Mouse (Mus musculus) midbrain, embryonic 14.5 days (tissue): ENCODE measurements at regions not wholly inside any gene's neighbourhood (a gene's known extent, or its start where the extent isn't known, plus 50 kb on each side); places are given as distances from the start of the nearest gene placed in this dataset.

Source experiments
- ATAC-seq: fragments of 200-750 bp; cut with Nextera tagmentation; 2 replicates; pipeline ENCODE4 v1.8.0; 2017; ENCODE audit warnings: moderate number of reproducible peaks, moderate library complexity; ENCODE audit not compliant: low FRiP score, low TSS enrichment
- DNase-seq: peaks from one replicate; pipeline ENCODE4 v3.0.0-alpha.2; 2015
- H3K27ac ChIP-seq: fragments of 300-500 bp; sonication (generic); replicated peaks from 2 replicates; pipeline ENCODE4 v1.5.1; 2014; ENCODE audit warnings: mild to moderate bottlenecking, low read depth, low read length, moderate library complexity
- H3K27me3 ChIP-seq: fragments of 300-500 bp; sonication (generic); 2 replicates; pipeline ENCODE4 v1.6.1; 2014; ENCODE audit warnings: low read length, control low read depth, mixed read lengths; ENCODE audit not compliant: control insufficient read depth, insufficient read depth
- H3K36me3 ChIP-seq: fragments of 300-500 bp; sonication (generic); 2 replicates; pipeline ENCODE4 v1.6.1; 2014; ENCODE audit warnings: low read length, control low read depth; ENCODE audit not compliant: control insufficient read depth, insufficient read depth
- H3K4me1 ChIP-seq: fragments of 300-500 bp; sonication (generic); 2 replicates; pipeline ENCODE4 v1.6.1; 2014; ENCODE audit warnings: mild to moderate bottlenecking, antibody characterized with exemption, low read length, control low read depth; ENCODE audit not compliant: control insufficient read depth, insufficient read depth
- H3K4me2 ChIP-seq: fragments of 300-500 bp; sonication (generic); 2 replicates; pipeline ENCODE4 v1.6.1; 2014; ENCODE audit warnings: mild to moderate bottlenecking, low read length, moderate library complexity
- H3K4me3 ChIP-seq: fragments of 300-500 bp; sonication (generic); replicated peaks from 2 replicates; pipeline ENCODE4 v1.5.1; 2014; ENCODE audit warnings: low read depth, low read length
- H3K9ac ChIP-seq: fragments of 300-500 bp; sonication (generic); replicated peaks from 2 replicates; pipeline ENCODE4 v1.6.1; 2014; ENCODE audit warnings: mild to moderate bottlenecking, low read length, moderate library complexity
- H3K9me3 ChIP-seq: fragments of 300-500 bp; sonication (generic); 2 replicates; pipeline ENCODE4 v1.6.1; 2016; ENCODE audit warnings: low read length, control low read depth, mixed read lengths; ENCODE audit not compliant: control insufficient read depth
- WGBS: fragments of 180-500 bp; shearing (Covaris S2); extraction: QIAGEN DNeasy Blood & Tissue Kit; methylation state at CpG from one replicate; pipeline ENCODE4 v1.1.7; 2014; 5-methylcytosine and 5-hydroxymethylcytosine counted together

DNA sequence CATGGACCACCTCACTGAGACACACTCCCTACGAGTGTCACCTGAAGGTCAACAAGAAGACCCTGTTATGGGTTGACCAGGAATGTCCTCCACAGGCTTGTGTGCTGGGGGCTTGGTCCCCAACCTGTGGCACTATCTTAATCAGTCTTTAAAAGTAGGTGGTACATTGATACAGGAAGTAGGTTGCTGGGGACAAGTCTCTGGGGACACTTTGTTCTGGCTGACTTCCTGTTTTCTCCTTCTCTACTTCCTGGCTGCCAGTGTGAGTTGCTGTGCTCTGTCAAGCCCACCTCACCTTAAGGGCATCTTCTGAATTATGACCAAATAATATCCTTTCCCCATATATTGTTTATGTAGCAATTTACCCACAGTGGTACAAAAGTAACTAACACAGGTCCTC lies 96.1 kb downstream of the Cct6b start:
- no peak overlapping the region for H3K4me2 ChIP-seq
- 78% methylated on average over 1 of the region's 1 CpGs for WGBS
- H3K36me3 ChIP-seq: no peaks in the 10 kb centered on the region
- no peak overlapping the region for H3K27ac ChIP-seq
- H3K9me3 ChIP-seq: no peaks in the 10 kb centered on the region
- H3K4me1 ChIP-seq: no peaks in the 10 kb centered on the region
- no peaks in the 10 kb centered on the region for H3K27me3 ChIP-seq
- no peak for ATAC-seq
- no peak overlapping the region for H3K9ac ChIP-seq
- no peak for DNase-seq
- no peak overlapping the region for H3K4me3 ChIP-seq

DNA sequence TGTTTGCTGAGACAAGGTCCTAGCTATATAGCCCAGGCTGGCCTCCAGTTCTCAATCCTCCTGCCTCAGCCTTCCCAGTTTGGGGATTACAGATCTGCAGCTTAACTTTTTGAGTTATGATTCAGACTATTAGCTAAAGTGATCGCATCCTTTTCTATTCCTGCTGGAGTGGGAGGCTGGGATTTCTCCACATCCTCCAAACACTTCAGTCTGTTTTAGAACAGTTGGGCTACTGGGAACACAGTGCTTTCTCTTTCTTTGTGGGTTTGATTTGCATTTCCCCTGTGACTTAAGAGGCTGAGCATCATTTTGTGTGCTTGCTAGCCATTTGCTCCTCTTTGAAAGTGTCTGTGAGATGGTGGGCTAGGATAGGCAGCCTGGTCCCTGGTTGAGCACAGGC lies 100.0 kb downstream of the Cct6b start:
- Histone ChIP-seq H3K27me3 (no peaks in the 10 kb centered on the region), H3K36me3 (no peaks in the 10 kb centered on the region), H3K9me3 (no peaks in the 10 kb centered on the region), H3K4me2 (no peak overlapping the region), H3K9ac (no peak overlapping the region), H3K27ac (no peak overlapping the region), H3K4me1 (no peaks in the 10 kb centered on the region), H3K4me3 (no peak overlapping the region)
- DNase-seq (no peak), ATAC-seq (no peak)
- WGBS: 95% methylated on average over 1 of the region's 1 CpGs

DNA sequence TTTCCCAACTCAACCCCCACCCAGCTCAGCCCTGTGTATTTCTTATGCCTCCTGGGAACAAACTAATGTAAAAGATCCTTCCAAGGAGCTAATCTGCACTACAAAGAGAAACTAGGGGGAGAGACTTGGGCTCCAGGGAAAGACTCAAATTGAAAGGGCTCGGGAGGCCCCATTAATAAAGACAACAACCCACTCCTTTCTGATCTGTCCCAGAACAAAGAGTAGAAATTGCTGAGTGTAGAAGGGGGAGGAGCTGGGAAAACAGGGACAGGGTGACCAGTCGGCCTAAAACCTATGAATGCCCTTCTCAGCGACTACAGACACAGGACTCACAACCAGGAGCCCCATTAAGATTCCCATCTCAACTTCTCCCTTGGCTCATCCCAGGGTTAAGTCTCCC lies 102.0 kb downstream of the Cct6b start:
- H3K9me3 ChIP-seq: no peaks in the 10 kb centered on the region
- H3K27me3 ChIP-seq: no peaks in the 10 kb centered on the region
- no peak for DNase-seq
- H3K36me3 ChIP-seq: no peaks in the 10 kb centered on the region
- no peak overlapping the region for H3K9ac ChIP-seq
- no peaks in the 10 kb centered on the region for H3K4me1 ChIP-seq
- 4% methylated on average over 3 of the region's 3 CpGs for WGBS
- H3K4me3 ChIP-seq: no peak overlapping the region
- no peak overlapping the region for H3K4me2 ChIP-seq
- no peak overlapping the region for H3K27ac ChIP-seq
- ATAC-seq: no peak

DNA sequence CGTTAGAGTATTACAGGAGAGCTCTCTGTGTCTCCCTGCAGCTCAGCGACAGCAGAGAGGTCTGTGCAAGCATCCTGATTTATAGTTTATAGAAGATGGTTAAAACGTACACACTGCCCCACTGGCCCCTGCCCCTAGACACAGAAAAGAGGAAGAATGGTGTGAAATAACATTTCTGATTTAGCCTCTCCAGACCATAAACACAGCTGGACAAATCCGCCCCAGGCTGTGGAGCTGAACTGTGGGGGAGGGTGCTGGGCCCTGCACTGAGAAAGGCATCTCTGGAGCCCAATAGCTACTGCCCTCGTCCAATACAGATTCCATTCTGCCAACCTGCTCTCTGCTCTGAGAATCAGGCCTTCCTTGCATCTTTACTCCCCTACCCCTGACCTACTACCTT lies 112.4 kb downstream of the Cct6b start:
- ATAC-seq: no peak
- Histone ChIP-seq H3K4me3 (no peak overlapping the region), H3K27me3 (no peaks in the 10 kb centered on the region), H3K27ac (no peak overlapping the region), H3K9ac (no peak overlapping the region), H3K9me3 (no peaks in the 10 kb centered on the region), H3K36me3 (no peaks in the 10 kb centered on the region), H3K4me2 (no peak overlapping the region), H3K4me1 (no peaks in the 10 kb centered on the region)
- no peak for DNase-seq
- WGBS: 39% methylated on average over 5 of the region's 5 CpGs

DNA sequence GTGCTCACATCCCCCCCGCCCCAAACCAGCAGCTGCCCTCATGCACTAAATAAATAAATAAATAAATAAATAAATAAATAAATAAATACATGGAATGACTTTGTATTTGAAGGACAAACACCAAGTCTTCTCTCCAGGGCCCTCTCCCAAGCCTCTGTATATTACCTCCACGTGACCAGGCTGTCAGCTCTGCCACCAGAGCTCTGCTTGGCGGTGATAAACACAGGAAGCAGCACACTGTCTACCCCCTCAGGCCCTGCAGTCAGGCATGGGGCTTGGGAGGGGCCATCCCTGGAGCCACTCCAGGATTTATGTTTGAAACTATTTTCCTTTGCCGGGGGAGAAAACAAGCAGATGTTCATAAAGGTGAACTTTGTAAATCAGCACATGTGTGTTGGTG lies 125.6 kb downstream of the Cct6b start:
- 75% methylated on average over 4 of the region's 4 CpGs for WGBS
- H3K4me1 ChIP-seq: no peaks in the 10 kb centered on the region
- no peaks in the 10 kb centered on the region for H3K27me3 ChIP-seq
- no peak overlapping the region for H3K27ac ChIP-seq
- ATAC-seq: no peak
- no peak overlapping the region for H3K4me3 ChIP-seq
- DNase-seq: no peak
- H3K9me3 ChIP-seq: no peaks in the 10 kb centered on the region
- H3K9ac ChIP-seq: no peak overlapping the region
- H3K36me3 ChIP-seq: no peaks in the 10 kb centered on the region
- no peak overlapping the region for H3K4me2 ChIP-seq

DNA sequence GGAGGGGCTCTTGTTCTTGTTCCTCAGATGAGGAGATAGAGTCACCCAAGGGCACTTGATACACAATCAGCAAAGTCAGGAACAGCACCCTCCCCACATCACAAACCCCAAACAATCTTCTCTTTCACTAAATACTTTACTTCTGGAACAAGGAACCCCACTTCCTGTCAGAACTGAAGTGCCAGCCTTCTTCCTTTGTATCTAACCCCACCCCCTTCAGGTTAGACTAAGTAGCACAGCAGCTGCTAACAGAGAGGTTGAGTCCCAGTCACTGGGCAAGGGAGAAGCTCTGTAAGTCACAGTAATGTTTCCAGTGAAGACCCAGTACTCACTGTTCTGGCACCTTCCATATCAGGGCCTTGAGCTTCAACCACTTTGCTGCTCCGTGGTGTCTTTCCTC lies 131.9 kb downstream of the Cct6b start:
- Histone ChIP-seq H3K4me1 (no peaks in the 10 kb centered on the region), H3K9ac (no peak overlapping the region), H3K9me3 (no peaks in the 10 kb centered on the region), H3K27ac (no peak overlapping the region), H3K4me2 (no peak overlapping the region), H3K4me3 (no peak overlapping the region), H3K27me3 (no peaks in the 10 kb centered on the region), H3K36me3 (no peaks in the 10 kb centered on the region)
- 90% methylated on average over 1 of the region's 1 CpGs for WGBS
- DNase-seq: no peak
- ATAC-seq: no peak

DNA sequence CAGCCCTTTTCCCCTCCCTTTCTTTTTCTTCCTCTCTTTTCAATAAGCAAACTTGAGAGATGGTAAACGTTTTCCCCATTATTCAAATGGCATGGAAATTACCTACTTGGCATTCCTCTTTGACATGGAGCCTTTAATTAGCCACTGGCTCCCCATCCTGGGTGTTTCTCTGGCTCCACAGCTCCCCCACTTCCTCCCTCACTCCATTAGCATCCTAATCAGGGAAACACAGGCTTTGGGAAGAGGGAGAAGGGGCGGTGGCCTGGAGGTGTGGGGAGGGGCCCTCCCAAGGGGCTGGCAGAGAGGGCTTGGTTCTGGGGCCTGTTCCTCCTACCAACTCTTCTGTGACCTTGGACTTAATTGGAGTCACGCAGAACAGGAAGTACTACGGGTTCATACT lies 132.7 kb downstream of the Cct6b start:
- no peaks in the 10 kb centered on the region for H3K36me3 ChIP-seq
- no peak overlapping the region for H3K9ac ChIP-seq
- ATAC-seq (peak; percentile 46; the same call in 1 of the 2 replicates), DNase-seq (peak; percentile 58)
- no peak overlapping the region for H3K4me3 ChIP-seq
- 31% methylated on average over 4 of the region's 4 CpGs for WGBS
- H3K27me3 ChIP-seq: no peaks in the 10 kb centered on the region
- H3K9me3 ChIP-seq: no peaks in the 10 kb centered on the region
- H3K4me1 ChIP-seq: no peaks in the 10 kb centered on the region
- H3K27ac ChIP-seq: no peak overlapping the region
- no peak overlapping the region for H3K4me2 ChIP-seq

DNA sequence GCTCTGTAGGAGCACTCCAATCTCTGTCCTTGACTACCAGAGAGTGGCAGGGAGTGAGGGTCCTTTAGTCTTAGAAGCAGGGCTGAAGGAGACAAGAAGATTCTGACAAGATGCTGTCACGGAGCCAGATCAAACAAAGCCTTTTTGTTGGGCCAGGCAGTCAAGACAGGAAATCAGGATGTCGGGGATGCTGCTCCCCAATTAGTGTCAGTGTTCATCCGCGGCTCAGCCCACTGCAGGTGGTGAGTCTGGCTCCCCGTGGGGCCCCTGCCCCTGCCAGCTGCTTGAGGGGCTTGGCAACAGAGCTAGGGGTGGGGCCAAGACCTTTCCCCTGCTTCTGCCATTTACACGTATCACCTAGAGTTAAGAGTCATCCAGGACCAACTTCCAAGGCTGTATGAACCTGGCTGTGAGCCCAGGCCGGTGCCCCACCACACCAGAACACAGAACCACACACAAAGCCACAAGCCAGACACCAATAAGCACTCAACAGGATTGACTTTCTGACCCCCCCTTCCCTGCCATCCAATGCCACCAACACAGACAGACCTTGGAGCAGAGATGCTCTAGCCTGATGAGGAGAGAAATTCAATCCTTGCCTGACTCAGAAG lies 137.5 kb downstream of the Cct6b start:
- H3K27me3 ChIP-seq: no peaks in the 10 kb centered on the region
- no peak for ATAC-seq

DNA sequence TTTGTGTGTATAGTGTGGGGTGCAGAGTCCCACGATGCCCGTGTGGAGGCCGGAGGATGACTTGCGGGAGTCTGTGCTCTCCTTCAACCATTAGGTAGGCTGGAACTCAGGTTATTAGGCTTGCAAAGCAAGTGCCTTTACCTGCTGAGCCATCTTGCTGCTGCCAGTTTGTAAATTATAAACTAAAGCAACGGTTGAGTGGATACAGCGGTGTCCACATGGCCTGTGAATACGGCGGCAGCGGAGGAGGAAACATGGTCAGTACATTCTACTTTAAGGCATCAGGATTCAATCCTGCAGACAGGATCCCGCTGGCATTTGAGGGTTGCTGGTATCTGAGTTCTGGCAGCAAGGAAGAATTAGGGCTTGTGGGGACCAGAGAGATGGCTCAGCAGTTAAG lies 143.1 kb downstream of the Cct6b start:
- no peak for DNase-seq
- WGBS: 93% methylated on average over 10 of the region's 10 CpGs
- no peak for ATAC-seq
- Histone ChIP-seq H3K27ac (no peak overlapping the region), H3K9ac (no peak overlapping the region), H3K4me2 (no peak overlapping the region), H3K27me3 (no peaks in the 10 kb centered on the region), H3K4me3 (no peak overlapping the region), H3K4me1 (0 out of 2 replicates have a peak, but pooled peaks cover 5% of the 10 kb centered on the region), H3K9me3 (no peaks in the 10 kb centered on the region), H3K36me3 (no peaks in the 10 kb centered on the region)

More for the DNA sequence above, 137.5 kb downstream of the Cct6b start:
- H3K27ac ChIP-seq: no peak overlapping the region
- no peaks in the 10 kb centered on the region for H3K9me3 ChIP-seq
- H3K4me1 ChIP-seq: no peaks in the 10 kb centered on the region
- no peaks in the 10 kb centered on the region for H3K36me3 ChIP-seq
- 22% methylated on average over 7 of the region's 7 CpGs for WGBS
- H3K4me3 ChIP-seq: no peak overlapping the region
- no peak for DNase-seq
- H3K4me2 ChIP-seq: no peak overlapping the region
- no peak overlapping the region for H3K9ac ChIP-seq
